Comparison of ENCODE assay signal across 9 mouse cellular contexts in the genomic region with DNA sequence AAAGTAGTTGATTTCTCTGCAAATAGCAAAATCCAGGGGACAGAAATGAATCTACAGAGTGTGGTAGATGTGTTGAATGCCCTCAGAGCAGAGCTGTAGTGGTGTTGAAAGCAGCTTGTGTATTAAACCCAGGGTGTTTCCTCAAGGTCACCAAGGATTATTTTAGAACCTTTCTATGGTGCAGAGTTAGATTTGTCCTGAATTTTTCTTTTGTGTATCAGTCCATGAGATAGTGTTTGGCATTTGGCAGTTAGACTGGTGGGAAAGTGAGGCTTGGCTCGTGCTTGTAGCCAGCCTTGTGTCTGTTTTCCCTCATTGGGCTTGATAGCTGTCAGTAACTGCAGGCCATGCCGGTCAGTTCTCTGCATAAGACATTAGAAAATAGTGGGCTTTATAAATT. TPM values are rescaled to one million over a fixed set of nuclear protein-coding genes. Genes with fewer than 3 reads are reported as not detected.
DNase-seq lines count a peak whose midpoint lies in the region; ATAC-seq and TF ChIP-seq lines count a peak whose summit lies in the region.
"Had no signal": no experiment of that assay in that cellular context is flagged by ENCODE, and none has a peak within 500 bp of the region (broad histone marks: within the 10 kb centered on the region; RNA-seq: fewer than 3 reads in every experiment).

No protein-coding gene starts in this region.

- ATAC-seq in lung, embryonic 15.5 days (ENCODE audit: borderline replicate concordance, extremely low read depth, low FRiP score, low TSS enrichment) = no peak
- no peak for ATAC-seq in lung, postnatal 0 days
- no peak for ATAC-seq in intestine, embryonic 16.5 days
- ATAC-seq in stomach, embryonic 14.5 days (ENCODE audit: insufficient number of reproducible peaks, insufficient read depth, low FRiP score, low read depth) = no peak
- ATAC-seq: Patski had no signal

- no peak for DNase-seq in lung, postnatal 0 days (ENCODE audit: low spot score)
- DNase-seq in heart, adult 2 months = peak in 1 of 2 experiments; percentile 25
- no peak for DNase-seq in urinary bladder, adult 18-20 months (ENCODE audit: low spot score in 2 of 2)
- no peak for DNase-seq in right cerebral cortex, postnatal 10 days (ENCODE audit: low spot score in 2 of 2)
- DNase-seq in cerebellum, adult 18-20 months = no peak

- H3K4me3 ChIP-seq in lung, embryonic 15.5 days = no peak overlapping the region
- H3K4me3 ChIP-seq in lung, postnatal 0 days (ENCODE audit: low read depth, low read length) = no peak overlapping the region
- H3K4me3 ChIP-seq in heart, adult 2 months = peak overlapping the region; percentile 1; the same call in 1 of the 2 replicates
- no peak overlapping the region for H3K4me3 ChIP-seq in intestine, embryonic 16.5 days (ENCODE audit: low read length)
- no peak overlapping the region for H3K4me3 ChIP-seq in stomach, embryonic 14.5 days (ENCODE audit: low read depth, low read length)

- no peak for TF ChIP-seq CTCF in lung, postnatal 0 days (IDR thresholded peaks at IDR 0.05)
- TF ChIP-seq CTCF in heart, adult 2 months (IDR thresholded peaks at IDR 0.05) = no peak

- H3K4me2 ChIP-seq in lung, embryonic 15.5 days = peak overlapping the region; percentile 34
- H3K4me2 ChIP-seq in lung, postnatal 0 days (replicated peaks; ENCODE audit: low read depth, low read length) = no peak overlapping the region
- peak overlapping the region; percentile 3; the same call in 1 of the 2 replicates for H3K4me2 ChIP-seq in intestine, embryonic 16.5 days (ENCODE audit: low read depth, low read length)
- H3K4me2 ChIP-seq in stomach, embryonic 14.5 days (replicated peaks; ENCODE audit: low read depth, low read length) = peak overlapping the region; percentile 6; the same call in 1 of the 2 replicates

- H3K27ac ChIP-seq in lung, embryonic 15.5 days = no peak overlapping the region
- no peak overlapping the region for H3K27ac ChIP-seq in lung, postnatal 0 days (ENCODE audit: low read length)
- H3K27ac ChIP-seq in heart, adult 2 months = peak overlapping the region; percentile 4; the same call in 1 of the 2 replicates
- H3K27ac ChIP-seq in intestine, embryonic 16.5 days (ENCODE audit: low read length) = no peak overlapping the region
- H3K27ac ChIP-seq in stomach, embryonic 14.5 days (ENCODE audit: low read length) = no peak overlapping the region

- H3K9ac ChIP-seq in lung, embryonic 15.5 days = peak overlapping the region; percentile 6; the same call in 1 of the 2 replicates
- H3K9ac ChIP-seq in lung, postnatal 0 days (replicated peaks; ENCODE audit: low read depth) = no peak overlapping the region
- no peak overlapping the region for H3K9ac ChIP-seq in heart, adult 2 months (ENCODE audit: low read depth, low read length)
- no peak overlapping the region for H3K9ac ChIP-seq in intestine, embryonic 16.5 days (ENCODE audit: low read depth, low read length)
- no peak overlapping the region for H3K9ac ChIP-seq in stomach, embryonic 14.5 days (replicated peaks; ENCODE audit: low read depth, low read length)

- no peak for TF ChIP-seq POLR2A in heart, adult 2 months (IDR thresholded peaks at IDR 0.05; ENCODE audit: insufficient read depth, low read depth, low read length)

- WGBS in lung, embryonic 15.5 days = 23% methylated on average over 2 of the region's 2 CpGs
- WGBS in lung, postnatal 0 days = 36% methylated on average over 2 of the region's 2 CpGs
- 28% methylated on average over 2 of the region's 2 CpGs for WGBS in heart, adult 2 months
- 28% methylated on average over 2 of the region's 2 CpGs for WGBS in intestine, embryonic 16.5 days
- 20% methylated on average over 2 of the region's 2 CpGs for WGBS in stomach, embryonic 14.5 days

- H3K36me3 ChIP-seq in lung, embryonic 15.5 days = no peaks in the 10 kb centered on the region
- H3K36me3 ChIP-seq in lung, postnatal 0 days (ENCODE audit: insufficient read depth, low read length) = no peaks in the 10 kb centered on the region
- H3K36me3 ChIP-seq in heart, adult 2 months (ENCODE audit: control insufficient read depth, insufficient read depth, low read length) = peaks cover 31% of the 10 kb centered on the region
- H3K36me3 ChIP-seq in intestine, embryonic 16.5 days (ENCODE audit: control insufficient read depth, insufficient read depth, low read length) = no peaks in the 10 kb centered on the region
- peaks cover 2% of the 10 kb centered on the region; the same call in 1 of the 2 replicates for H3K36me3 ChIP-seq in stomach, embryonic 14.5 days (ENCODE audit: control insufficient read depth, insufficient read depth, low read length)

- intact Hi-C loops in heart, adult 2 months (cut with DNase I) = no loop called here

- no peaks in the 10 kb centered on the region for H3K27me3 ChIP-seq in lung, embryonic 15.5 days
- H3K27me3 ChIP-seq in lung, postnatal 0 days (replicated peaks; ENCODE audit: insufficient read depth, low read length) = no peaks in the 10 kb centered on the region
- no peaks in the 10 kb centered on the region for H3K27me3 ChIP-seq in heart, adult 2 months (ENCODE audit: control insufficient read depth, insufficient read depth, low read length)
- H3K27me3 ChIP-seq in intestine, embryonic 16.5 days (replicated peaks; ENCODE audit: control insufficient read depth, insufficient read depth, low read length) = no peaks in the 10 kb centered on the region
- no peaks in the 10 kb centered on the region for H3K27me3 ChIP-seq in stomach, embryonic 14.5 days (ENCODE audit: control insufficient read depth, insufficient read depth, low read length)
- H3K27me3 ChIP-seq: Patski had no signal

- TF ChIP-seq EP300 in lung, postnatal 0 days (IDR thresholded peaks at IDR 0.05) = no peak
- 0 out of 2 replicates have a peak, but pooled peaks have one; percentile 22 for TF ChIP-seq EP300 in heart, adult 2 months (IDR thresholded peaks at IDR 0.05; ENCODE audit: insufficient read depth, low read depth, low read length)

- H3K4me1 ChIP-seq in lung, embryonic 15.5 days = peaks cover 57% of the 10 kb centered on the region
- H3K4me1 ChIP-seq in lung, postnatal 0 days (ENCODE audit: insufficient read depth, low read depth, low read length) = peaks cover 19% of the 10 kb centered on the region; the same call in 1 of the 2 replicates
- peaks cover 24% of the 10 kb centered on the region for H3K4me1 ChIP-seq in heart, adult 2 months (ENCODE audit: control insufficient read depth, insufficient read depth, low read length)
- H3K4me1 ChIP-seq in intestine, embryonic 16.5 days (ENCODE audit: control insufficient read depth, insufficient read depth, low read length) = peaks cover 23% of the 10 kb centered on the region
- H3K4me1 ChIP-seq in stomach, embryonic 14.5 days (ENCODE audit: control insufficient read depth, insufficient read depth, low read length) = peaks cover 31% of the 10 kb centered on the region

- peaks cover 2% of the 10 kb centered on the region for H3K79me2 ChIP-seq in heart, adult 2 months (replicated peaks; ENCODE audit: control insufficient read depth, insufficient read depth, low read length)

- H3K9me3 ChIP-seq in lung, embryonic 15.5 days = no peaks in the 10 kb centered on the region
- H3K9me3 ChIP-seq in lung, postnatal 0 days (ENCODE audit: low read length) = no peaks in the 10 kb centered on the region
- no peaks in the 10 kb centered on the region for H3K9me3 ChIP-seq in intestine, embryonic 16.5 days (ENCODE audit: control insufficient read depth, low read length)
- no peaks in the 10 kb centered on the region for H3K9me3 ChIP-seq in stomach, embryonic 14.5 days (ENCODE audit: control insufficient read depth, low read depth, low read length)

RNA-seq across cellular contexts. Expression of a gene that starts 6.0 kb away (rescaled TPM):
- polyA plus RNA-seq in lung, embryonic 15.5 days (2015; fragmentation: Nextera tagmentation; extraction: Ambion mirVana) = 168 and 176 TPM in 2 replicates
- 94.7 and 97.5 TPM in 2 replicates for polyA plus RNA-seq in lung, postnatal 0 days (2015; fragmentation: Nextera tagmentation; extraction: Ambion mirVana)
- 10 to 100 TPM; 42.1 to 47.8 TPM for total RNA-seq in heart, adult 2 months (2021)
- polyA plus RNA-seq in heart, adult 2 months (2012; rRNA removed) = 20.9 and 39.4 TPM in 2 replicates
- polyA plus RNA-seq in intestine, embryonic 16.5 days (2015; fragmentation: Nextera tagmentation; extraction: Ambion mirVana) = 82.0 and 84.7 TPM in 2 replicates
- 157 and 161 TPM in 2 replicates for polyA plus RNA-seq in stomach, embryonic 14.5 days (2014; fragmentation: Nextera tagmentation; extraction: Ambion mirVana)
